Mouse (Mus musculus) limb, embryonic 14.5 days (tissue): ENCODE data around the gene Negr1. TPM values are rescaled to one million over a fixed set of nuclear protein-coding genes. Genes with fewer than 3 reads are reported as not detected.

Experiments
- ATAC-seq: fragments of 200-750 bp; cut with Nextera tagmentation; 2 replicates; pipeline ENCODE4 v1.8.0; 2017; ENCODE audit warnings: low read depth, moderate number of reproducible peaks, moderate TSS enrichment; ENCODE audit not compliant: low FRiP score
- DNase-seq: peaks from one replicate; pipeline ENCODE4 v3.0.0-alpha.2; 2015; ENCODE audit warnings: low spot score
- H3K27ac ChIP-seq: fragments of 300-500 bp; sonication (generic); replicated peaks from 2 replicates; pipeline ENCODE4 v1.5.1; 2014; ENCODE audit warnings: low read depth, mild to moderate bottlenecking, low read length, moderate library complexity, mixed read lengths
- H3K27me3 ChIP-seq: fragments of 300-500 bp; sonication (generic); 2 replicates; pipeline ENCODE4 v1.6.1; 2014; ENCODE audit warnings: low read length, mixed read lengths; ENCODE audit not compliant: control insufficient read depth, insufficient read depth
- H3K36me3 ChIP-seq: fragments of 300-500 bp; sonication (generic); 2 replicates; pipeline ENCODE4 v1.6.1; 2014; ENCODE audit warnings: mild to moderate bottlenecking, low read length, moderate library complexity, mixed read lengths; ENCODE audit not compliant: control insufficient read depth, insufficient read depth
- H3K4me1 ChIP-seq: fragments of 300-500 bp; sonication (generic); 2 replicates; pipeline ENCODE4 v1.6.1; 2014; ENCODE audit warnings: antibody characterized with exemption, low read length, mixed read lengths; ENCODE audit not compliant: control insufficient read depth, insufficient read depth
- H3K4me2 ChIP-seq: fragments of 300-500 bp; sonication (generic); replicated peaks from 2 replicates; pipeline ENCODE4 v1.6.1; 2014; ENCODE audit warnings: low read depth, mild to moderate bottlenecking, low read length, moderate library complexity; ENCODE audit not compliant: severe bottlenecking
- H3K4me3 ChIP-seq: fragments of 300-500 bp; sonication (generic); replicated peaks from 2 replicates; pipeline ENCODE4 v1.5.1; 2014; ENCODE audit warnings: low read length
- H3K9ac ChIP-seq: fragments of 300-500 bp; sonication (generic); 2 replicates; pipeline ENCODE4 v1.6.1; 2014; ENCODE audit warnings: mild to moderate bottlenecking, low read depth, low read length, moderate library complexity; ENCODE audit not compliant: severe bottlenecking
- H3K9me3 ChIP-seq: fragments of 300-500 bp; sonication (generic); 2 replicates; pipeline ENCODE4 v1.6.1; 2016; ENCODE audit warnings: low read length; ENCODE audit not compliant: control insufficient read depth
- POLR2A ChIP-seq: fragments of 200-500 bp; IDR thresholded peaks from 2 replicates; pipeline ENCODE4 v1.8.0; 2012; ENCODE audit warnings: inconsistent platforms, mild to moderate bottlenecking, moderate library complexity, borderline replicate concordance; ENCODE audit not compliant: insufficient read depth, insufficient read length; ENCODE audit errors: extremely low read depth
- WGBS: fragments of 180-500 bp; shearing (Covaris S2); extraction: QIAGEN DNeasy Blood & Tissue Kit; methylation state at CpG from one replicate; pipeline ENCODE4 v1.1.7; 2014; 5-methylcytosine and 5-hydroxymethylcytosine counted together
- polyA plus RNA-seq, 2 experiments: library from polyadenylated mRNA; depleted of rRNA in 1 of 2; stranded (reverse) in 1 of 2; unstranded in 1 of 2; fragments of >200 nt; fragmentation: Nextera tagmentation in 1 of 2; extraction: Ambion mirVana in 1 of 2; gene quantifications; 2 replicates each; pipeline versions ENCODE4 v1.2.1 to v1.2.3; 2012 to 2014

Gene Negr1
- polyA plus RNA-seq, 2 experiments, result 5.1 to 6.2 TPM

DNA sequence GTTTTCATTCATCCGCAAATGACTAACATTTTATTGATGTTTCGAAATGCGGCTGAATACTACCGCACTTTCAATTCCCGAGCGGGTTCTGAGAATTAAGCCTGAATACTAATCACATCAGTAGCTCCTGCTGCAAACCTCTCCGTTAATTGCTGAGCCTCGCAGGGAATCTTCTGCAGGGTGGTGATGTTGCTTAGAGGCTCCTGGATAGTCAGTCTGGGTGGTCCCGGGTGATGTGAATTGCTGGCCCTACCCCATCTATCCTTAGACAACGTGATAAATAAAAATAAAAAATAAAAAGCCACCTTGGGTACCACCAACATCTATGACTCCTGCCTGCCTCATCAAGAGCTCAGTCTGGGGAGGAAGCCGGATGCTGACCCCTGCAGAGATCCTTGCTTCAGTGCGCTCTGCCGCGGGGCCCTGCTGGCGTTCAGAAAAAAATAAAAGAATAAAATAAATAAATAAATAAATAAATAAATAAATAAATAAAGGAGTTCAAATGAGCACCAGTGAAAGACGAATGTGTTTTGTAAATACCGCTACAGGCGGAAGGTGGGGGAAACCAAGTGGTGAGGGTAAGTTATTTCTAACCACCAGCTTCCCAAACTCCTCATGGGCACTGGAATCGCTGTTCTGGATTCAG is 1.6 kb upstream of the Negr1 start:
- Histone ChIP-seq H3K36me3 (no peaks in the 10 kb centered on the region), H3K4me1 (peaks cover 10% of the 10 kb centered on the region; the same call in 1 of the 2 replicates), H3K27me3 (peaks cover 22% of the 10 kb centered on the region; the same call in 1 of the 2 replicates), H3K4me3 (peak overlapping the region; percentile 66), H3K9ac (0 out of 2 replicates have a peak overlapping the region, but pooled peaks have one; percentile 22), H3K4me2 (peak overlapping the region; percentile 89), H3K9me3 (no peaks in the 10 kb centered on the region), H3K27ac (no peak overlapping the region)
- no peak for ATAC-seq
- DNase-seq, result no peak
- no peak for TF ChIP-seq POLR2A
- WGBS, result 4% methylated on average over 19 of the region's 19 CpGs

DNA sequence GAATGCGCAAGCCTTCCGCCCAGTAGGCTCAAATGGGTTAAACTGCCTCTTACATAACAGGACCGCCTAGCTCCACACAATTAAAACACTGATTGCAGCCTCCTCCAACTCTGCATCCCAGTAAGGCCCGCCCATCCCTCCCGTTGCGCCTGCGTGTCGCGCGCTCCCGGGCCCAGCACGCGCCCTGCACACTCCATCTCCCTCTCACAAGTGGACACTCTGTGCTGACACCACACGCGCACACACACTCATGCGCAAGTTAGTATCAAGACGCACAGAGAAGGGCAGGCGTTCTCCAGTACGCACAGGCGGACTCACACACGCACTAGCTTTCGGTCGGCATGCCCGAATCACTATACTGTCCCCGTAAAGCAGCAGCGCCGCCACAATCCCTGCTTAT is 828 bp upstream of the Negr1 start:
- Histone ChIP-seq H3K4me1 (peaks cover 10% of the 10 kb centered on the region; the same call in 1 of the 2 replicates), H3K27me3 (peaks cover 22% of the 10 kb centered on the region; the same call in 1 of the 2 replicates), H3K9me3 (no peaks in the 10 kb centered on the region), H3K9ac (peak overlapping the region; percentile 22), H3K27ac (peak overlapping the region; percentile 9; the same call in 1 of the 2 replicates), H3K4me3 (peak overlapping the region; percentile 66), H3K4me2 (peak overlapping the region; percentile 89), H3K36me3 (no peaks in the 10 kb centered on the region)
- WGBS, result 1% methylated on average over 27 of the region's 27 CpGs
- peak; percentile 41; the same call in 1 of the 2 replicates for TF ChIP-seq POLR2A
- DNase-seq, result peak; percentile 74
- ATAC-seq, result peak; percentile 81

DNA sequence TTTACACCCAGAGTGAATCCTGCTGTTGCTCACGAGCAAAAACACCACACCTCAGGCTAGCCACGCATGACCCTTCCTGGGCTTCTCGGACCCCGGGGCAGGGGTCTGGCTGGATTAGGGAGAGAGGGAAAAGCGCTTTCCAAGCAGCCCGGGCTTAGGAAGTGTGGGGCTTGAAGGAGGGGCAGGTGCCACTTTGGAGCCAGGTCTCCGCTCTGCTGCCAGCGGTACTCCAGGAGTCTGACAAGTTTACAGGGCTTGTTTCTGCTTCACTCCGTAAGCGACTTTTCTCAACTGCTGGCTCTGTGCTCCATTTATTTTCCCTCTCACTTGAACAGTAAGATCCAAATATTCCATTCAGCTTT is 811 bp downstream of the Negr1 start:
- H3K36me3 ChIP-seq, result no peaks in the 10 kb centered on the region
- H3K4me1 ChIP-seq, result peaks cover 10% of the 10 kb centered on the region; the same call in 1 of the 2 replicates
- ATAC-seq (no peak), DNase-seq (no peak)
- H3K27ac ChIP-seq, result no peak overlapping the region
- H3K4me3 ChIP-seq, result peak overlapping the region; percentile 66
- H3K4me2 ChIP-seq, result peak overlapping the region; percentile 89
- under 1% methylated on average over 10 of the region's 10 CpGs for WGBS
- no peak for TF ChIP-seq POLR2A
- peaks cover 22% of the 10 kb centered on the region; the same call in 1 of the 2 replicates for H3K27me3 ChIP-seq
- H3K9me3 ChIP-seq, result no peaks in the 10 kb centered on the region
- peak overlapping the region; percentile 66 for H3K9ac ChIP-seq

DNA sequence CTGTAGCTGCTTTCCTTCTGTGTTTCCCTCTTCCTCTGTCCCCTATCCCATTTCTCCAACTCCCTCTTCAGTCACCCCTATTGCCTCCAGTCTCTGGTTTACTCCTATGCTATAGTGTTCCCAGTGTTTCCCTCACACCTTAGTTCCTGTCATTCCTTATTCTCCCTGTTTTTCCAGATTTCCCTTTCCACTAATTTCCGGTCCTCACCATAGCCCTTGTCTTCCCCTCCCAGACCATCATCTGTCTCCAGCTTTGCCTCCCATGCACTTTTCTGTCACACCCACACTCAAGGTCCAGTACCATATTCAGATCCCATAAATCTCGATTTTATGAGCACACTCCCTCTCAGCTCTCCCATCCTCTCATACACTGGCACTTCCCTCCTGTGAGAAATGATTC is 1.2 kb downstream of the Negr1 start:
- H3K4me3 ChIP-seq, result peak overlapping the region; percentile 66
- DNase-seq (no peak), ATAC-seq (no peak)
- H3K27me3 ChIP-seq, result peaks cover 22% of the 10 kb centered on the region; the same call in 1 of the 2 replicates
- H3K9me3 ChIP-seq, result no peaks in the 10 kb centered on the region
- H3K4me2 ChIP-seq, result peak overlapping the region; percentile 89
- no peak for TF ChIP-seq POLR2A
- 0 out of 2 replicates have a peak overlapping the region, but pooled peaks have one; percentile 66 for H3K9ac ChIP-seq
- no peak overlapping the region for H3K27ac ChIP-seq
- H3K36me3 ChIP-seq, result no peaks in the 10 kb centered on the region
- peaks cover 10% of the 10 kb centered on the region; the same call in 1 of the 2 replicates for H3K4me1 ChIP-seq
- WGBS, result 16% methylated on average over 2 of the region's 2 CpGs

DNA sequence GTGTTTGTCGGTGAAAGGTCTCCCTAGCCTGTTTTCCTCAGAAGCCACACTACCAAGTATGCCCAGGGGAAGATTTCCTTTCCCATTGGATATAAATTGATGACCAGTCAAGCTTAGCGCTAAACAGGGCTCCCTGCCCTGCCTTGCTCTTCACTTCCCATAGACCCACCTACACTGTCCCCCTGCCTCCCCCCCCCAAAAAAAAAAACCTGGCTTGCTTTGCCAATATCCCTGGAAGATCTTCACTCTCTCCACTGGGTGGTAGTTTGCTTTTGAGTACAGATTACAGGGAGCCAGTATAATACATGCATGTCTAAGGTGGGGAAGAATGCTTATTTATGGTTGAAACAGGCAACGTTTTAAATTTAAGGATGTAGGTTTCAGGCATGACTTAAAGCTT is 1.8 kb downstream of the Negr1 start:
- WGBS, result 15% methylated on average over 3 of the region's 3 CpGs
- H3K4me3 ChIP-seq, result peak overlapping the region; percentile 66; the same call in 1 of the 2 replicates
- no peaks in the 10 kb centered on the region for H3K9me3 ChIP-seq
- peaks cover 10% of the 10 kb centered on the region; the same call in 1 of the 2 replicates for H3K4me1 ChIP-seq
- H3K4me2 ChIP-seq, result peak overlapping the region; percentile 89
- no peak overlapping the region for H3K9ac ChIP-seq
- no peaks in the 10 kb centered on the region for H3K36me3 ChIP-seq
- H3K27ac ChIP-seq, result no peak overlapping the region
- peaks cover 22% of the 10 kb centered on the region; the same call in 1 of the 2 replicates for H3K27me3 ChIP-seq
- ATAC-seq (no peak), DNase-seq (no peak)
- no peak for TF ChIP-seq POLR2A

DNA sequence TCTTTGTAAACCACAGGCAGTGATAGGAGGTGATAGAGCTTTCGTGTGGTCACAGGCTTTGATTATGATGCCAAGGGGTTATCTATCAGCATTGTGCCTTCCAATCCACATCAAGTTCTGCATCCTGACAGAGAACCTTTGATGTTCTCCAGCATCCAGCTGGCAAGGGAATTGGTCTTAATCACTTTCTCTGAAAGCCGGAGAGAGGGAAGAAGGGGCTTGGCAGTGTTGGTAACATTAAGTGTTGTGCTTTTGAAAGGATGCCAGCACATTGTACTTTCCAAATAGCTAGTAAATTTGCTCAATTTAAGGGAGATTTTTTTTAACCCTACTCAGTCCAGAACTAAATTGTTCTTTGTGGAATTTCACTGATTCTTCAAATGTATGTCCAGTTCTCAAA is 11.9 kb downstream of the Negr1 start:
- no peaks in the 10 kb centered on the region for H3K27me3 ChIP-seq
- H3K27ac ChIP-seq, result no peak overlapping the region
- TF ChIP-seq POLR2A, result no peak
- 16% methylated on average over 2 of the region's 2 CpGs for WGBS
- H3K9ac ChIP-seq, result no peak overlapping the region
- no peaks in the 10 kb centered on the region for H3K36me3 ChIP-seq
- H3K9me3 ChIP-seq, result no peaks in the 10 kb centered on the region
- no peaks in the 10 kb centered on the region for H3K4me1 ChIP-seq
- no peak overlapping the region for H3K4me2 ChIP-seq
- H3K4me3 ChIP-seq, result no peak overlapping the region
- no peak for ATAC-seq
- DNase-seq, result no peak
